Mouse (Mus musculus) 3134 (cell line): Measurements from ENCODE around the gene Ubqln4.
A peak's percentile ranks its signal among the peaks of the same experiment; 100 is the strongest.

Source experiments
- DNase-seq: peaks from one replicate; pipeline ENCODE4 v3.0.0-alpha.2; 2011; ENCODE audit warnings: low spot score; ENCODE audit not compliant: insufficient read length; ENCODE audit errors: extremely low read depth

Ubqln4 gene

GRCm38 (mm10) chr3:88540085-88540484 is 13.5 kb upstream of the Ubqln4 start:
- no peak for DNase-seq

GRCm38 (mm10) chr3:88541622-88542401 is 11.7 kb upstream of the Ubqln4 start:
- no peak for DNase-seq

- DNase-seq, result no peak
These were observed 11.1 kb upstream of the Ubqln4 start for GRCm38 (mm10) chr3:88542486-88542885.

GRCm38 (mm10) chr3:88543174-88543573 is 10.4 kb upstream of the Ubqln4 start:
- no peak for DNase-seq

GRCm38 (mm10) chr3:88543651-88544410 is 9.7 kb upstream of the Ubqln4 start:
- no peak for DNase-seq

- no peak for DNase-seq
These were observed 9.0 kb upstream of the Ubqln4 start for GRCm38 (mm10) chr3:88544514-88544913.

GRCm38 (mm10) chr3:88544955-88545591 is 8.5 kb upstream of the Ubqln4 start:
- no peak for DNase-seq

- no peak for DNase-seq
These were observed 6.7 kb upstream of the Ubqln4 start for GRCm38 (mm10) chr3:88546674-88547418.

- no peak for DNase-seq
These were observed 5.2 kb upstream of the Ubqln4 start, which contains the start of gene Rab25 for GRCm38 (mm10) chr3:88548180-88548917. Gene Rab25, minus strand, starts transcription at chr3:88548300.

GRCm38 (mm10) chr3:88551586-88551985 is 2.0 kb upstream of the Ubqln4 start:
- DNase-seq, result no peak

- DNase-seq, result no peak
These were observed 1.4 kb upstream of the Ubqln4 start for GRCm38 (mm10) chr3:88552082-88552645.

- DNase-seq, result peak; percentile 98
These were observed 658 bp upstream of the Ubqln4 start, which contains the start of gene Lamtor2 for GRCm38 (mm10) chr3:88552676-88553524. Gene Lamtor2, minus strand, starts transcription at chr3:88553074.

- DNase-seq, result peak; percentile 73
These were observed 475 bp downstream of the Ubqln4 start for GRCm38 (mm10) chr3:88553880-88554586.

GRCm38 (mm10) chr3:88555069-88555605 is 1.6 kb downstream of the Ubqln4 start:
- DNase-seq, result no peak

- no peak for DNase-seq
These were observed 2.2 kb downstream of the Ubqln4 start for GRCm38 (mm10) chr3:88555731-88556130.

GRCm38 (mm10) chr3:88556616-88557015 is 3.1 kb downstream of the Ubqln4 start:
- no peak for DNase-seq

GRCm38 (mm10) chr3:88559596-88559995 is 6.0 kb downstream of the Ubqln4 start:
- DNase-seq, result no peak

- DNase-seq, result no peak
These were observed 8.4 kb downstream of the Ubqln4 start for GRCm38 (mm10) chr3:88561989-88562388.
